Mouse (Mus musculus): ENCODE results near the gene Pgpep1. TPM values are rescaled to one million over a fixed set of nuclear protein-coding genes. Genes with fewer than 3 reads are reported as not detected.
A peak's percentile ranks its signal among the peaks of the same experiment; 100 is the strongest.

The Pgpep1 gene
- total RNA-seq, 2 experiments from 2014 or later: 11.1 to 15.9 TPM

- intact Hi-C loops (cut with DNase I): no loop called here
- no peak for DNase-seq
Observed at GRCm38 (mm10) chr8:70693636-70694035, 33.4 kb upstream of the Pgpep1 start.

DNA sequence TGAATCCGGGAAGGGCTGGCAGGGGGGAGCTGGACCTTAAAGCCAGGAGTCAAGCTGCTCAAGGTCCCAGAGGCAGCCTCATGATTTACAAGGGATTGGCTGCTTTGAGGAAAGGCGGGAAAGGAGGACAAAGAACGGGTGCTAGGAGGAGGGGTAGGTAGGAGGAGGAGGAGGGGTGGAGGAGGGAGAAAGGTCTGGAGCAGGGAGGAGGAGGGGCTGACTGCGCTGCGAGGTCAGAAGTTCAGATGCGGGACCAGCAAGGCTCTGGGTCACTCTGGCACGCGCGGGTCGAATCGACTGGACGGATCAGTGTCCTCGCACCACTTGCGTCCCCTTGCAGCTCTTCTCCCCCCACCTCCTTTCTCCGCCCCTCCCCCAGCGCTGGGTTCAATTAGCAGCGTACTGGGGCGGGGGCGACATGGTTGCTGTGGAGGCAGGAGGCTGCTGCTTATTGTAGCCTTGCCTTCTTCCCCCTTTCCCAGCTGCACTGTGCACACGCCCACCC, 31.6 kb upstream of the Pgpep1 start:
- intact Hi-C loops (cut with DNase I): no loop called here
- no peak for DNase-seq

DNA sequence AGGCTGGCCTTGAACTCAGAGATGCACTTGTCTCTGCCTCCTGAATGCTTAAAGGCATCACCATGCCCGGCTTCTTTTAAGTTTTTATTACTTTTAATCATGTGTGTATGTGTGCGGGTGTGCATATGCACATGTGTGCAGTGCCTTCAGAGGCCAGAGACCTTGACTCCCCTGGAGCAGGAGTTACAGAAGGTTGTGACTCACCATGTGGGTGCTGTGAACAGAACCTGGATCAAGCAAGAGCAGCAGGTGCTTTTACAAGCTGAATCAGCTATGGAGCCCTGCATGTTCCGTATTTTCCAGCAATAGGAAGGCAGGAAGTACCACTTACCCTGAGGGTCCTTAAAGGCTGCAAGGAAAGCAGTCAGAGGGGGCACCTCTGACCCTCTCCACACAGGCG, 31.0 kb upstream of the Pgpep1 start:
- DNase-seq: no peak
- intact Hi-C loops (cut with DNase I): no loop called here

DNA sequence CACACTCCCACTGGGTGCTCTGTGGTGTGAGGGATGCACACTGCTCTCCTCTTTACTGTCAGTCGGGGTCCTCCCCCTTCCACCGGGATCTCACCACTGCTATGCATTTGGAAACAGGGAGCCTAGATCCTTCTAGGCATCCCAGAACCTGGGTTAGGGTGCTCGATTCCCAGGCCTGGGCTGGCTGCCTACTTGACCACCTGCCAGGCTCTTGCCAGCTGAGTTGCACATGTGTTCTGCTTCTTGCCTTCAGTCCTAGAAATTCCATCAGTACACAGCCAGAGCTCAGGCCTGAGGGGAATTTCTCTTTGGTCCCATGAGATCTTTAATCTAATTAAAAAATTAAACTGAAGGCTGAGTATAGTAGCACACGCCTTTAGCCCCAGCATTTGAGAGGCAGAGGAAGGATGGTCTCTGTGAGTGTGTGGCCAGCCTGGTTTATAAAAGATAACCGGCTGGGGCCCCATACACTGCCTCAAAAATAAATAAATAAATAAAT, 29.8 kb upstream of the Pgpep1 start:
- no peak for DNase-seq
- intact Hi-C loops (cut with DNase I): no loop called here

GRCm38 (mm10) chr8:70688136-70688535, 27.9 kb upstream of the Pgpep1 start:
- intact Hi-C loops (cut with DNase I): no loop called here
- DNase-seq: no peak

DNA sequence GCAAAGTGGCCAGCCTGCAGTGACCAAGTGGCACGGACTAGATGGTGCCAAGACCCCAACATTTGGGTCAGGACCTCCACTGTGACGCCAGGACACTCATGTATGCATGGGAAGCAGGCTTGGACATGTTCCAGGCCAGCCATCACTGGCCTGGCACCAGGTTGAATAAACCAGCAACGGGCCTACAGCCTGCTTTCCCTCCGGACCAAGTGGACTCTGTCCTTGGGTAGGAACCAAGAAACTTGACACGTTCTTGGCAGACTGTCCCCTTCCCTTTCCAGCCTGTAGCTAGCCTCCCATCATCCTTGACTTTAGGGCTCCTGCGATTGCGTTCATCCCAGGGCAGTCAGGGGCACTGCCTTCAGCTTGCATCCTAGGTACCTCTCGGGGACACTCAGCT, 27.4 kb upstream of the Pgpep1 start:
- intact Hi-C loops (cut with DNase I): no loop called here

GRCm38 (mm10) chr8:70684291-70684690, 24.1 kb upstream of the Pgpep1 start:
- no peak for DNase-seq
- intact Hi-C loops (cut with DNase I): no loop called here

More for the DNA sequence above, 27.4 kb upstream of the Pgpep1 start:
- DNase-seq: peak in 1 of 2 experiments; percentile 74

GRCm38 (mm10) chr8:70682692-70683091, 22.5 kb upstream of the Pgpep1 start:
- DNase-seq: no peak
- intact Hi-C loops (cut with DNase I): no loop called here

DNA sequence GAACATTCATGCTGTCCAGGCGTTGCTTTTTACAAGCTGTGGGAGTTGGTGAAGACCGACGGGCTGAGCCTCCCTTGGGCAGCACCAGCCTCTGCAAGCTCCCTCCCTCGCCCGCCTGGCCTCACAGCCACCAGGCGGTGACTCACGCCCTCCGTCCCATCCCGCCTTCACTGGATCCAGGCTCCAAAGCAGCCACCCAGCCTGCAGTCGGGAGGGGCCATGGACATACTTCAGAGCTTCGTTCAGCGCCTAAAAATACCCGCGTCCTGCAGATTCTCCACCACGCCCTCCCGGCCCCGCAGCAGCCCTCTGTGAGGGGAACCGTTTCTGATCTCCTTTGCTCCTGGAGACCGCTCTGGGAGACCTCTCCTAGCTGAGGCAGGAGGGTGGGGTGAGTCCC, 22.0 kb upstream of the Pgpep1 start:
- DNase-seq: peak; percentile 75 to 82
- intact Hi-C loops (cut with DNase I): no loop called here

- intact Hi-C loops (cut with DNase I): no loop called here
- no peak for DNase-seq
Observed at GRCm38 (mm10) chr8:70681410-70681809, 21.2 kb upstream of the Pgpep1 start.

GRCm38 (mm10) chr8:70680039-70680438, 19.9 kb upstream of the Pgpep1 start:
- peak in 1 of 2 experiments; percentile 39 for DNase-seq
- intact Hi-C loops (cut with DNase I): no loop called here

DNA sequence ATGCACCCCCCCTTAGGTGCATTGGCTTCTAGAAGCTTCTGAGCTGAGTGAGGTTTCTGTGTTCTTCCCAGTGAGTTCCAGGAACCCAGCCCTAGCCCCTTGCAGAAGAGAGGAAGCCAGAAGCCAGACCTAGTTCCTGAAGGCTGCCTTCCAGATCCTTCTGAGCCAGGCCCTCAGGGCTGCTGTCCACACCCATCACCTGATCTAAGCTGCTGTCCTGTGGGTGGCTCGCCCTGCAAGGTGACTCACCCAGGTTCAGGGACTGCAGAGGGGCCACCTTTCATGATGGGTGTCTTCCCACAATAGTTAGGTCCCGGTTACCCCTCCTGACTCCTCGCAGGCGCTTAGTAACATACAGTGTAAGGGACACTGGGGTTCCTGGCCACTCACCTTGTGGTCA, 19.2 kb upstream of the Pgpep1 start:
- intact Hi-C loops (cut with DNase I): no loop called here
- no peak for DNase-seq

DNA sequence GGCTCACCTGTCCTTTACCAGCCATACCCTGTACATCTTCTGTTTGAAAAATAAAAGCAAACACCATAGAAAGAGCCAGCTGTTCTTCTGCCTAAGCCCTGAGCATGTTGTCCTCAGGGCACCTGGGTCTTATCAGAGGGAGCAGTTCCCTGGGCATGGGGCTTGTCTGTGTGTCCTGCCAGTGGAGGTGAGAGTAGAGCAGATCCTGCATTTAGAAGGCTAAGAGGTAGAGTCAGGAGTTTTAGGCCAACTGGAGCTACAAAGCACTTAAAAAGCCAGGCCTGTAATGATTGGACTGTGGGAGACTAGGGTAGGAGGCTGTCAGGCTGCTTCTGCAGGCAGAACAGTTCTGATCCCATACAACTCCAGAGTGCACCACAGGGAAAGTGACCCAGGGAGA, 18.5 kb upstream of the Pgpep1 start:
- no peak for DNase-seq
- intact Hi-C loops (cut with DNase I): no loop called here

DNA sequence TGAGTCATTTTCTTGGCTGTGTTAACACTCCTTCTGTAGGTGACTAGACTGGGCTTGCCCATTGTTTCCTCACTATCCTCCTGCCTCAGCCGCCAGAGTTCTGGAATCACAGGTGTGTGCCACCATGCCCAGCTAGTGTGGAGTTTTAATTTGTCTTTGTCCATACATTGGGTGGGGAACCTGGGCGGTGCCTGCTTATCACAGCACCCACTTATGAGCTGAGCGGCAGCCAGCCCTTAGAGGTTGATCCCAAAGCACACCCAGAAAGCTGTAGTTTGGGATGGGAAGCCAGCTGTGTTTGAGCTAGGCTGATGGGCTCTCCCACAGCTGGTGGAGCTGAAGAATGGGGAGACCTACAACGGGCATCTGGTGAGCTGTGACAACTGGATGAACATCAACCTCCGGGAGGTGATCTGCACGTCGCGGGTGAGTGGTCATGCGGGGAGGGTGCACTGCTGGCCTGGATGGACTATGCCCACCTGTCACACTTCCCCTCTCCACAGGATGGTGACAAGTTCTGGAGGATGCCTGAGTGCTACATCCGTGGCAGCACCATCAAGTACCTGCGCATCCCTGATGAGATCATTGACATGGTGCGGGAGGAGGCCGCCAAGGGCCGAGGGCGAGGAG, 17.4 kb upstream of the Pgpep1 start:
- intact Hi-C loops (cut with DNase I): no loop called here
- no peak for DNase-seq

- no peak for DNase-seq
- intact Hi-C loops (cut with DNase I): no loop called here
Observed at GRCm38 (mm10) chr8:70675336-70675735, 15.1 kb upstream of the Pgpep1 start.

- no peak for DNase-seq
- intact Hi-C loops (cut with DNase I): no loop called here
Observed at GRCm38 (mm10) chr8:70674716-70675115, 14.5 kb upstream of the Pgpep1 start.

DNA sequence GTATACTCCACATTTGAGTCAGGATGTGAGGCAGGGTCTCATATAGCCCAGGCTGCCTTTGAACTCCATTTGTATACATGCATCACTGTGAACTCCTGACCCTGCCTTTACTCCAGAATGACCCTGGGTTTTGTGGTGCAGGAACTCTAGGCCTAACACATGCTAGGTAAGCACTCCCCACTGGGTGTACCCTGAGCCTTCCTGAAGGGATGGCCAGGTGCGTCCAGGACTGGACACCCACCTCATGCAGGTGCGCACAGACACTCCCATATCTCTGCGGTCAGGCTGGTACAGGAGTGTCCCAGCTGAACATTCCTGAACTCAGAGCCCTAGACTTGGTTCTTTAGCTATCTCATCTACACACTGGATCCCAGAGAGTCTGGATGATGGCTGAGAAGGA, 13.9 kb upstream of the Pgpep1 start:
- intact Hi-C loops (cut with DNase I): no loop called here
- DNase-seq: no peak

- DNase-seq: peak; percentile 94 to 99
- intact Hi-C loops (cut with DNase I): loop anchor here (1.0 kb wide), 1 partner anchor 27 kb away; no protein-coding TSS in a partner anchor
Observed at GRCm38 (mm10) chr8:70673079-70673856, 13.1 kb upstream of the Pgpep1 start, which contains the start of gene Lsm4. Lsm4 (plus strand) TSS chr8:70673248.

DNA sequence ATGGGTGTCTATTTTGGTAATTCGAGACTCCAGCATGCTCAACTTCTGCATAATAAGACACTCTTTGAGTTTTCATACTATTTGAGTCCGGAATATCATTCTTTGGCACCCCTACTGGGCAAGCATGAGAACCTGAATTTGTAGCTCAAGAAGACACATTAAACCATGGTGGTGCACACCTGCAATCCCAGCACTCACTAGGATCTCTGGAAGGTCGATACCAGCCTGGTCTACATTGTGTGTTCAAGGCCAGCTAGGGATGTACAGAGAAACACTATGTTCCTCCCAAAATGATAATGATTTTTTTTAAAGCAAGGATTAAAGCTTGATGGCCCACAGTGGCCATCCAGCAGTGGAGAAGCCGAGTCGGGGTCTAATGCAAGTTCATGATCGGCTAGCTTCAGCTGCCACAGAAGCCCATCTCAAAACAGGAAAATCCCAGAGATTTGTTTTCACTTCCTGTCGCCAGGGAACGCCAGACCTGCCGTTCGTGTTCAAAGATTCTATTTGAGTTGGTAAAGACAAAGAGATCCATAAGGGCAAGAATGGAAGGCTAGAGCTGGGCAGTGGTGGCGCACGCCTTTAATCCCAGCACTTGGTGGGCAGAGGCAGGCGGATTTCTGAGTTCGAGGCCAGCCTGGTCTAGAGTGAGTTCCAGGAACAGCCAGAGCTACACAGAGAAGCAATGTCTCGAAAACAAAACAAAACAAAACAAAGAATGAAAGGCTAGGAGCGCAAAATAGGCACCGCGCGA, 12.3 kb upstream of the Pgpep1 start:
- intact Hi-C loops (cut with DNase I): loop anchor here (1.0 kb wide), 1 partner anchor 28 kb away; no protein-coding TSS in a partner anchor
- DNase-seq: no peak

DNA sequence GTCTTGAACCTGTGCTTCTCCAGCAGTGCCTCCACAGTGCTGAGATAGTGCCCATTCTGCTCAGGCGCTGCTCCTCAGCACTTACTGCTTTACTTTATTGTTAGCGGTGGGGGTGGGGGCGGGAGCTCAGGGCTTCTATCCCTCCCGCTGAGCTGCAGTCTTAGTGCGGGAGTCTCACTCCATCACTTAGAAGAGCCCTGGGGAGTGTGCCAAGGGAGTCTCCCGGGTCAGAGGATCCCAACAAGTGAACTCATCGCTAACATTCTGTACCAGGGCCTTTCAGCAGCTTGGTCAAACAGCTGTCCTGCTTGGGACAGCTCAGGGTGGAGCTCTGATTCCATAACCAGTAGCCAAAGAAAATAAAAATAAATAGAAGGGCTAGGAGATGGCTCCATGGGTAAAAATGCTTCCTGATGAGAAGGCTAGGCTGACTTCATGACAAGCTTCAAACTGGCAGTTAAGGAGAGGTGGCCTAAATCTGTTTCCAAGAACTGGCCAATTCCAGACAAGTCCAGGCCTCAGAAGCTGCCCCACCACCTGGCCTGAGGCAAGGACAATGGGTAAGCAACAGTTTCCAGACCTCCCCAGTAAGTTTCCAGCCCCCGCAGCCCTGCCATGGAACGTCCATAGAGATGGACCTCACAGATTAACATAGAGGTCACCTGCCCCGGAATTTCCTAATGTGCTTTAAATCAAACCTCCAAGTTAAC, 11.6 kb upstream of the Pgpep1 start:
- intact Hi-C loops (cut with DNase I): no loop called here
- peak in 1 of 2 experiments; percentile 66 for DNase-seq
